Mouse (Mus musculus): Measurements from ENCODE around the gene Rasgrp1. TPM values are rescaled to one million over a fixed set of nuclear protein-coding genes. Genes with fewer than 3 reads are reported as not detected.

Gene Rasgrp1
- total and polyA plus RNA-seq, 3 experiments, result 0.38 to 0.83 (median 0.42) TPM

DNA sequence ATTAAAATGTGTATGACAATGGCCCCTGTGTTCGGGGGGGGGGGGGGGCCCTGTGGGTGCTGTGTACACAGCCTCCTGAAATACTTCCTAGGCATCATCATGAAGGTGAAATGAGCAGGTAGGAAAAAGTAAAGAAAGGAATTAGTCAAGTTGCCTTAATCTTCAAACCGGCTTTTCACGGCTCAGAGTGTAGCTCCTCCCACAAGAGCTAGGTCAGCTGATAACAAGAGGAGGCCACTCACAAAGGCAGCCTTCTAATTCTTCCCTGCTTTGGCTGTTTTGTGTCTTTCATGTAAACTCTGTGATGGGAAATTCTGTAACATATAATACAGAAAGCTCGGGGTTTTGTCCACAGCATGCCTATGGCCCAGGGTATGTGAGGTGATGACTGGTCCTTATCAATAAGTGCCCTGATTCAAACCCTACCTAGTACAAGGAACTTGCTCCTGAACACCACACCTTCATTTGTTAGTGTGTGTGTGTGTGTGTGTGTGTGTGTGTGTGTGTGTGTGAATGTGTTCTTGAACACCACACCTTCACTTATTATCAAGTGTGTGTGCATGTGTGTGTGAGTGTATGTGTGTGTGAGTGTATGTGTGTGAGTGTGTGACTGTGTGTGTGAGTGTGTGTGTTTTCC lies 7.1 kb downstream of the Rasgrp1 start:
- Histone ChIP-seq H3K9ac (ENCODE audit: insufficient read depth, low read depth) (no peak overlapping the region), H3K4me3 (replicated peaks in 1 of 3; ENCODE audit: low read depth in 2 of 3, low read length in 2 of 3, poor library complexity in 1 of 3) (no peak overlapping the region), H3K4me1 (ENCODE audit: control insufficient read depth in 1 of 2, insufficient read depth in 2 of 2) (peaks cover 5 to 61% of the 10 kb centered on the region in 2 experiments), H3K36me3 (replicated peaks in 1 of 2; ENCODE audit: control insufficient read depth in 1 of 2, insufficient read depth in 1 of 2, low read length in 1 of 2) (no peaks in the 10 kb centered on the region), H3K79me2 (replicated peaks; ENCODE audit: control insufficient read depth, extremely low read depth, insufficient read depth, poor library complexity, severe bottlenecking) (no peaks in the 10 kb centered on the region), H3K27me3 (replicated peaks) (no peaks in the 10 kb centered on the region), H3K27ac (ENCODE audit: insufficient read depth, low read depth) (no peak overlapping the region), H3K4me2 (ENCODE audit: insufficient read depth, low read depth, poor library complexity, severe bottlenecking) (no peak overlapping the region), H3K9me3 (replicated peaks; ENCODE audit: low read length) (no peaks in the 10 kb centered on the region)
- in situ Hi-C loops (cut with MboI; ENCODE audit: low pct_ligation_motif_present, low pct_unique_long_range_greater_than_20kb, low sequenced_read_pairs), result no loop called here
- dilution Hi-C loops (cut with MboI; ENCODE audit: extremely low pct_ligation_motif_present, extremely low pct_unique_long_range_greater_than_20kb, low sequenced_read_pairs), result no loop called here
- TF ChIP-seq KAT2A (IDR thresholded peaks at IDR 0.05; ENCODE audit: insufficient replicate concordance, low read length) (no peak), CTCF (conservative IDR thresholded peaks at IDR 0.05 in 1 of 2, IDR thresholded peaks at IDR 0.05 in 1 of 2; ENCODE audit: low read depth in 2 of 2, low read length in 2 of 2) (no peak), SMC3 (IDR thresholded peaks at IDR 0.05; ENCODE audit: low read depth, low read length) (no peak), MYC (IDR thresholded peaks at IDR 0.05; ENCODE audit: low read depth, low read length) (no peak), ZNF384 (IDR thresholded peaks at IDR 0.05; ENCODE audit: low read depth, low read length) (no peak), MAZ (IDR thresholded peaks at IDR 0.05; ENCODE audit: low read depth, low read length) (no peak), MAFK (IDR thresholded peaks at IDR 0.05; ENCODE audit: insufficient replicate concordance, low read length) (no peak), TCF12 (IDR thresholded peaks at IDR 0.05; ENCODE audit: low read depth, low read length) (no peak), ZKSCAN1 (IDR thresholded peaks at IDR 0.05; ENCODE audit: borderline replicate concordance, low read depth, low read length) (no peak)
- no peak for DNase-seq (ENCODE audit: extremely low read depth)

DNA sequence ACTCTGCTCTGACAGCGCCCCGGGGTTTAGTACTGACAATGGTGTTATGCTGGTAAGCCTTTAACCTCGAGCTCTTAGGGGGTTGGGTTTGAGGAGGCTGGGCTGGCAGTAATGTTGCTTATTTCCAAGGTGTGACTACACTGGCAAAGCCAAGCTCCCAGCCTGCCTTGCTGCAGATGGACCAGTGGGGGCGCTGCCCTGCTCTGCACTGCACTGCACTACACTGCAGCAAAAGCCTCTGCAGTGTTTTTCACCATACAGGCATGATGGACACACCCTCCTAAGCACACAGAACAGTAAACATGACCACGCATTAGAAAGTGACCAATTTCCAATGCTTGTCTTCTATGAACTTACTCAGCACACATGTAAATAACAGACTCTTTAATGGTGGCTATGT lies 11.2 kb downstream of the Rasgrp1 start:
- Histone ChIP-seq H3K27me3 (replicated peaks) (no peaks in the 10 kb centered on the region), H3K4me3 (replicated peaks in 1 of 3; ENCODE audit: low read depth in 2 of 3, low read length in 2 of 3, poor library complexity in 1 of 3) (no peak overlapping the region), H3K9me3 (replicated peaks; ENCODE audit: low read length) (no peaks in the 10 kb centered on the region), H3K4me1 (ENCODE audit: control insufficient read depth in 1 of 2, insufficient read depth in 2 of 2) (peaks cover 11 to 67% of the 10 kb centered on the region in 2 experiments), H3K9ac (ENCODE audit: insufficient read depth, low read depth) (no peak overlapping the region), H3K4me2 (ENCODE audit: insufficient read depth, low read depth, poor library complexity, severe bottlenecking) (no peak overlapping the region), H3K36me3 (replicated peaks in 1 of 2; ENCODE audit: control insufficient read depth in 1 of 2, insufficient read depth in 1 of 2, low read length in 1 of 2) (no peaks in the 10 kb centered on the region), H3K27ac (ENCODE audit: insufficient read depth, low read depth) (no peak overlapping the region), H3K79me2 (replicated peaks; ENCODE audit: control insufficient read depth, extremely low read depth, insufficient read depth, poor library complexity, severe bottlenecking) (no peaks in the 10 kb centered on the region)
- DNase-seq (ENCODE audit: extremely low read depth), result no peak
- in situ Hi-C loops (cut with MboI; ENCODE audit: low pct_ligation_motif_present, low pct_unique_long_range_greater_than_20kb, low sequenced_read_pairs) (no loop called here), dilution Hi-C loops (cut with MboI; ENCODE audit: extremely low pct_ligation_motif_present, extremely low pct_unique_long_range_greater_than_20kb, low sequenced_read_pairs) (no loop called here)
- no peak for TF ChIP-seq ELF1 (IDR thresholded peaks at IDR 0.05; ENCODE audit: low read depth, low read length)
- no peak for TF ChIP-seq BHLHE40 (IDR thresholded peaks at IDR 0.05; ENCODE audit: low read depth, low read length)
- TF ChIP-seq POLR2AphosphoS2 (IDR thresholded peaks at IDR 0.05; ENCODE audit: low read depth, low read length), result no peak
- TF ChIP-seq CTCF (conservative IDR thresholded peaks at IDR 0.05 in 1 of 2, IDR thresholded peaks at IDR 0.05 in 1 of 2; ENCODE audit: low read depth in 2 of 2, low read length in 2 of 2), result peak in 1 of 2 experiments; percentile 54; a peak in 2 of 4 replicates
- TF ChIP-seq EP300 (IDR thresholded peaks at IDR 0.05; ENCODE audit: low read length), result no peak
